Mouse (Mus musculus) midbrain, embryonic 14.5 days (tissue): ENCODE results near the gene Bcar3. TPM values are rescaled to one million over a fixed set of nuclear protein-coding genes. Genes with fewer than 3 reads are reported as not detected.
A peak's percentile ranks its signal among the peaks of the same experiment; 100 is the strongest.

ENCODE experiments used
- ATAC-seq: fragments of 200-750 bp; cut with Nextera tagmentation; 2 replicates; pipeline ENCODE4 v1.8.0; 2017; ENCODE audit warnings: moderate number of reproducible peaks, moderate library complexity; ENCODE audit not compliant: low FRiP score, low TSS enrichment
- DNase-seq: peaks from one replicate; pipeline ENCODE4 v3.0.0-alpha.2; 2015
- H3K27ac ChIP-seq: fragments of 300-500 bp; sonication (generic); replicated peaks from 2 replicates; pipeline ENCODE4 v1.5.1; 2014; ENCODE audit warnings: mild to moderate bottlenecking, low read depth, low read length, moderate library complexity
- H3K27me3 ChIP-seq: fragments of 300-500 bp; sonication (generic); 2 replicates; pipeline ENCODE4 v1.6.1; 2014; ENCODE audit warnings: low read length, control low read depth, mixed read lengths; ENCODE audit not compliant: control insufficient read depth, insufficient read depth
- H3K36me3 ChIP-seq: fragments of 300-500 bp; sonication (generic); 2 replicates; pipeline ENCODE4 v1.6.1; 2014; ENCODE audit warnings: low read length, control low read depth; ENCODE audit not compliant: control insufficient read depth, insufficient read depth
- H3K4me1 ChIP-seq: fragments of 300-500 bp; sonication (generic); 2 replicates; pipeline ENCODE4 v1.6.1; 2014; ENCODE audit warnings: mild to moderate bottlenecking, antibody characterized with exemption, low read length, control low read depth; ENCODE audit not compliant: control insufficient read depth, insufficient read depth
- H3K4me2 ChIP-seq: fragments of 300-500 bp; sonication (generic); 2 replicates; pipeline ENCODE4 v1.6.1; 2014; ENCODE audit warnings: mild to moderate bottlenecking, low read length, moderate library complexity
- H3K4me3 ChIP-seq: fragments of 300-500 bp; sonication (generic); replicated peaks from 2 replicates; pipeline ENCODE4 v1.5.1; 2014; ENCODE audit warnings: low read depth, low read length
- H3K9ac ChIP-seq: fragments of 300-500 bp; sonication (generic); replicated peaks from 2 replicates; pipeline ENCODE4 v1.6.1; 2014; ENCODE audit warnings: mild to moderate bottlenecking, low read length, moderate library complexity
- H3K9me3 ChIP-seq: fragments of 300-500 bp; sonication (generic); 2 replicates; pipeline ENCODE4 v1.6.1; 2016; ENCODE audit warnings: low read length, control low read depth, mixed read lengths; ENCODE audit not compliant: control insufficient read depth
- WGBS: fragments of 180-500 bp; shearing (Covaris S2); extraction: QIAGEN DNeasy Blood & Tissue Kit; methylation state at CpG from one replicate; pipeline ENCODE4 v1.1.7; 2014; 5-methylcytosine and 5-hydroxymethylcytosine counted together
- polyA plus RNA-seq: library from polyadenylated mRNA; unstranded; fragments of >200 nt; fragmentation: Nextera tagmentation; extraction: Ambion mirVana; gene quantifications from 2 replicates; pipeline ENCODE4 v1.2.1, GENCODE M21; 2014

Bcar3 gene
- polyA plus RNA-seq, 1 experiment from 2014 or later = 6.4 TPM

- 88% methylated on average over 11 of the region's 11 CpGs for WGBS
- Histone ChIP-seq H3K4me3 (no peak overlapping the region), H3K4me2 (no peak overlapping the region), H3K27ac (no peak overlapping the region), H3K36me3 (no peaks in the 10 kb centered on the region), H3K27me3 (no peaks in the 10 kb centered on the region), H3K4me1 (peaks cover 4% of the 10 kb centered on the region; the same call in 1 of the 2 replicates), H3K9me3 (no peaks in the 10 kb centered on the region), H3K9ac (no peak overlapping the region)
- DNase-seq = no peak
- no peak; the same call in 1 of the 2 replicates for ATAC-seq
These were observed 215.8 kb downstream of the Bcar3 start for GRCm38 (mm10) chr3:122509534-122510239.

DNA sequence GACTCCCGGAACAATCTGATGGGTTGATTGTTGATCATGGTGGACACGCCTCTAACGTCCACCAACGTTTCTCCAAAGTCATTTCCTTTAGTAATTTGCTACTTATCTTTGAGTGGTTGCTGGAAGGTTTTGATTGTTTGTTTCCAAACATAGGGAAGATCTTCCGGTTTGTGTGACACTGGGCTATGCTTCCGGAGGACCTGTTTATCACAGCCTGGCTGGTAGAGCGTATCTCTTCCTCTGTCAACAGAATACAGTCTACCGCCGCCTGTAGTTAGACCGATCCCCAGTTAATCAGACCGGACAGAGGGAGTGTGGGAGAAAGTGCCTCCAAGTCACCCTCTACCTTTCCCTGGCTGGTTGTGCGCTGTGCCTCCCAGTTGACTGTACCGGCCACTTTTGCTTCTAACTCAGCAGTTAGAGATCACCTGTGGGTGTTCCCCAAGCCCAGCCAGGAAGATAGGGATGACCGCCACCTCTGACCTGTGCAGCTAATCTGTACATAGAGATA is 216.4 kb downstream of the Bcar3 start:
- no peaks in the 10 kb centered on the region for H3K27me3 ChIP-seq
- no peak for DNase-seq

DNA sequence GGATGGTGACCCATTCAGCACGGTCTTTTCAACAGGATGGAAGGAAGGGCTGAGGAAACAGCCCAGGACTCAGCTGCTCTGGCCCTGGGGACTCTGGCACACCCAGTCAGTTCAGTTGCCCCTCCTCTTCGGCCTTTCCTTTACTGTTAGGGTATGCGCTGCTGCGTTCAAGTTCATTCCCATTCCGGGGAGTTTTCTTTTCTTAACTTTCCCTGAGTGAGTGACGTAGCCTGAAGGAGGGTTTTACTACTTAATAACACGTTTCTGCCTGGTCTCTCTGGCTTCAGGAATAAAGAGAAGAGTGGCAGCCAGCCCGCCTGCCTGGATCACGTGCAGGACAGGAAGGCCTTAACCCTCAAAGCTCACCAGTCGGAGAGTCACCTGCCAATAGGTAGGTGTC is 217.0 kb downstream of the Bcar3 start:
- 83% methylated on average over 10 of the region's 10 CpGs for WGBS
- H3K4me3 ChIP-seq = no peak overlapping the region
- no peak overlapping the region for H3K27ac ChIP-seq
- H3K4me2 ChIP-seq = no peak overlapping the region
- H3K36me3 ChIP-seq = no peaks in the 10 kb centered on the region
- H3K9ac ChIP-seq = no peak overlapping the region
- peaks cover 4% of the 10 kb centered on the region; the same call in 1 of the 2 replicates for H3K4me1 ChIP-seq
- H3K27me3 ChIP-seq = no peaks in the 10 kb centered on the region
- ATAC-seq (no peak), DNase-seq (no peak)
- H3K9me3 ChIP-seq = no peaks in the 10 kb centered on the region

More for the DNA sequence above, 216.4 kb downstream of the Bcar3 start:
- Histone ChIP-seq H3K9ac (no peak overlapping the region), H3K4me3 (no peak overlapping the region), H3K36me3 (no peaks in the 10 kb centered on the region), H3K9me3 (no peaks in the 10 kb centered on the region), H3K27ac (no peak overlapping the region), H3K4me1 (peaks cover 4% of the 10 kb centered on the region; the same call in 1 of the 2 replicates), H3K4me2 (no peak overlapping the region)
- ATAC-seq = no peak
- WGBS = 93% methylated on average over 14 of the region's 14 CpGs

DNA sequence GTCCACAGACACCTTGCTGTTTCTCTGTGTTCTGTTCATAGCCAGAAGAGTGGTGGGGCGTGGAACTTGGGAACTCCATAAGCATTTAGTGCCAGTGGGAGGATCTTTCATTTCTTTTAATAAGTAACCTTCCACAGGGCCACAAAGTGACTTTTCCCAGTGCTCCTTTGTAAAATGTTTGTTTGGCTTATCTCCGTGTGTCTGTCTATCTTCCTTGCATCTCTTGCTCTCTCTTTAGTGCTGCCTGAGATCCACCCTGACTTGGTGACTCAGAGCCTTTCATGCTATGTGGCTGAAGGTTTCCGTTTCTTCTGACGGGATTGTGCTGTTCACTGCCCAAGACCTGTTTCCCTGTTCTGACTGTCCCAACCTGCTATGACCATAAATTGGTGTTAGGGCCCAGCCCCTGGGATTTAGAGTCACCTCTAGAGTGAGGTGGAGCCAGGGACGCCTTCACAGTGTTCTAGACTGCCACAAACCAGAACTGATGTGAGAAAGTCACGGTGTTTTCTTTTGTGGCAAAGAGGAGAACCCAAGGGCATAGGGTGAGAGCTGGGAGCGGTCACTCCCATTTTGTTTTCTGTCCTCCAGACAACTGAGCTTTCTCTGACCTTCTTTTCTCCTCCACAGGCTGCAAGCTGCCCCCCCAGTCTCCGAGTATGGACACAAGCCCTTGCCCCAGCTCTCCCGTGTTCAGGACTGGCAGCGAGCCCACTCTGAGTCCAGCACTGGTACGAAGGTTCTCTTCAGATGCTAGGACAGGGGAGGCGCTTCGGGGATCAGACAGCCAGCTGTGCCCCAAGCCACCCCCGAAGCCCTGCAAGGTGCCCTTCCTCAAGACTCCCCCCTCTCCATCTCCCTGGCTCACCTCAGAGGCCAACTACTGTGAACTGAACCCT is 218.0 kb downstream of the Bcar3 start:
- no peaks in the 10 kb centered on the region for H3K9me3 ChIP-seq
- H3K9ac ChIP-seq = no peak overlapping the region
- H3K4me2 ChIP-seq = no peak overlapping the region
- no peak for ATAC-seq
- 92% methylated on average over 14 of the region's 14 CpGs for WGBS
- H3K4me1 ChIP-seq = 0 out of 2 replicates have a peak, but pooled peaks cover 2% of the 10 kb centered on the region
- DNase-seq = no peak
- no peaks in the 10 kb centered on the region for H3K27me3 ChIP-seq
- no peaks in the 10 kb centered on the region for H3K36me3 ChIP-seq
- no peak overlapping the region for H3K27ac ChIP-seq
- H3K4me3 ChIP-seq = no peak overlapping the region

GRCm38 (mm10) chr3:122512725-122513375 is 218.9 kb downstream of the Bcar3 start:
- no peak overlapping the region for H3K4me3 ChIP-seq
- DNase-seq (no peak), ATAC-seq (no peak)
- no peaks in the 10 kb centered on the region for H3K9me3 ChIP-seq
- H3K4me2 ChIP-seq = no peak overlapping the region
- H3K27ac ChIP-seq = no peak overlapping the region
- no peaks in the 10 kb centered on the region for H3K27me3 ChIP-seq
- no peaks in the 10 kb centered on the region for H3K36me3 ChIP-seq
- H3K9ac ChIP-seq = no peak overlapping the region
- 94% methylated on average over 16 of the region's 16 CpGs for WGBS
- H3K4me1 ChIP-seq = peaks cover 8% of the 10 kb centered on the region; the same call in 1 of the 2 replicates

GRCm38 (mm10) chr3:122515568-122516326 is 221.8 kb downstream of the Bcar3 start:
- H3K4me2 ChIP-seq = no peak overlapping the region
- no peaks in the 10 kb centered on the region for H3K27me3 ChIP-seq
- ATAC-seq (no peak), DNase-seq (no peak)
- 87% methylated on average over 6 of the region's 6 CpGs for WGBS
- H3K4me1 ChIP-seq = peaks cover 24% of the 10 kb centered on the region
- H3K36me3 ChIP-seq = no peaks in the 10 kb centered on the region
- H3K9ac ChIP-seq = no peak overlapping the region
- H3K27ac ChIP-seq = no peak overlapping the region
- H3K9me3 ChIP-seq = no peaks in the 10 kb centered on the region
- H3K4me3 ChIP-seq = no peak overlapping the region

- Histone ChIP-seq H3K27ac (no peak overlapping the region), H3K27me3 (no peaks in the 10 kb centered on the region), H3K36me3 (no peaks in the 10 kb centered on the region), H3K9ac (no peak overlapping the region), H3K9me3 (no peaks in the 10 kb centered on the region), H3K4me1 (peaks cover 24% of the 10 kb centered on the region), H3K4me3 (no peak overlapping the region), H3K4me2 (no peak overlapping the region)
- ATAC-seq = no peak
- WGBS = 96% methylated on average over 3 of the region's 3 CpGs
- DNase-seq = no peak
These were observed 222.4 kb downstream of the Bcar3 start for GRCm38 (mm10) chr3:122516327-122516695.

DNA sequence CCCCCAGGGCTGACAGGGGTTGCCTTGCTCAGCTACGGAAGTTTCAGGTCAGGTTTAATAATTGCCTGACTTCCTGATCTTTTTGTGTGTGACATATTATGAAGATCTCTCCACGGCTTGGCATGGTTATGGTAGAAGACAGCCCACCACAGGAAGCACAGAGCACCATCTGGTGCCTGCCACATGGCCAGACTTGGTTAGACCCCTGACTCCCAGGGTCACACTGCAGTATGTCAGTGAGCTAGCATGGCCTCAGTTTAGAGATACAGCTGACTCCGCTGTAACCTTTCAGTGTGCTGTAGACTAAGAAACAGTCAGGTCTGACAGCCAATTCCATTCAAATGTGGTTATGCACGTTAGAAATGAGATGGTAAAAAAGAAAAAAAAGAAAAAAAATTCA is 223.8 kb downstream of the Bcar3 start:
- no peak overlapping the region for H3K4me3 ChIP-seq
- WGBS = 77% methylated on average over 4 of the region's 4 CpGs
- H3K36me3 ChIP-seq = no peaks in the 10 kb centered on the region
- H3K27ac ChIP-seq = peak overlapping the region; percentile 62
- H3K9me3 ChIP-seq = no peaks in the 10 kb centered on the region
- DNase-seq = no peak
- H3K4me1 ChIP-seq = peaks cover 24% of the 10 kb centered on the region
- H3K27me3 ChIP-seq = no peaks in the 10 kb centered on the region
- no peak overlapping the region for H3K9ac ChIP-seq
- H3K4me2 ChIP-seq = no peak overlapping the region
- ATAC-seq = no peak
